In the genomic region with DNA sequence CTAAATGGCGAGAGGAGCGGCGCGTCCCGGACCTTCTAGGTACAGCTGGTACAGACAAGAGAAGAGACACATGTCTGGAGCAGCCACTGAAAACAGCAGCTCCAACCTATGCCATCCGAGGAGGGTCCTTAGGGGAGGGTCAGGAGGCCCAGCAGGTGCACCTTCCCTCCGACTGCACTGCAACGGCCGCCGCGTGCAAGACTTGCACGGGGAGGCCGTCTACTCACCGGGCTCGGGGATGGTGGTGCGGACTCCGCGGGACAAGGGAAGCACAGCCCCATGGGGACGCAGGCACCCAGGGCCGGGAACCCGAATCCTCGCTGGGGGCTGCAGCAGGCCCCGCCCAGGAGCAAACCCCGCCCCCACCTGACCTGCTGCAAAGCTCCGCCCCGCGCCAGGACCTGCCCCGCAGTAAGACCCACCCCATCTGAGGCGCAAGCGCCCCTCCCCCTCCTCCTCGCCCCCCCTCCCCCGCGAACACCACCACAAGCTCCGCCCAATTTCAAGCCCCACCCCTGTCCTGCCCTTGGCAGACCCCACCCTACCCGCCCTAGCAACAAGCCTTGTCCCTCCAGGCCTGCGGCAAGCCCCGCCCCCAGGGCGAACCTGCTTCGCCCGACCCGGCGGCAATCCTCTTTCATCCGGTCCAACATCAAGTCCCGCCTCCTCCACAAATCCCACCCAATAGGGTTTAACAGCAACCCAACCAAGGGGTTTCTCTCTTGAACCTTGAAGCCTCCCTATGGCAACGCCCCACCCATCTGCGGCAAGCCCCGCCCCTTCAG, we compare ENCODE assay signal across 8 mouse cellular contexts. TPM values are rescaled to one million over a fixed set of nuclear protein-coding genes. Genes with fewer than 3 reads are reported as not detected.
A peak's percentile ranks its signal among the peaks of the same experiment; 100 is the strongest.
DNase-seq lines count a peak whose midpoint lies in the region; ATAC-seq lines count a peak whose summit lies in the region.

A gene (minus strand): TSS at position 508 of the 785 bp plus-strand sequence.

- peak; percentile 94 for DNase-seq in adrenal gland, adult 2 months
- peak; percentile 93 for DNase-seq in embryo, embryonic 11 days
- DNase-seq in gastrocnemius, postnatal 14 days = peak; percentile 81
- peak; percentile 62 for DNase-seq in induced T-regulatory cell, adult 2 months (ENCODE audit: low read depth)
- peak; percentile 84 to 99 for DNase-seq in left cerebral cortex, adult 8-10 months (ENCODE audit: low spot score in 2 of 2)
- DNase-seq in right cerebral cortex, adult 18-20 months = peak; percentile 96
- peak; percentile 61 for DNase-seq in urinary bladder, adult 2 months (ENCODE audit: low spot score)

- intact Hi-C loops in gastrocnemius, postnatal 14 days (cut with DNase I; ENCODE audit: low total_unique reads) = no loop called here

- peak; percentile 83 for ATAC-seq in megakaryocyte, adult 5-6 weeks (ENCODE audit: poor library complexity, severe bottlenecking)

RNA-seq across cellular contexts. Expression of the gene that starts here (rescaled TPM):
- 10 to 100 TPM; 23.0 to 26.7 TPM for total RNA-seq in adrenal gland, adult 2 months (2021)
- polyA plus RNA-seq in adrenal gland, adult 2 months (2012; rRNA removed) = 2.9 and 3.1 TPM in 2 replicates
- 1 to 10 TPM; 6.4 to 9.7 TPM for total RNA-seq in gastrocnemius, postnatal 14 days (2021)
- total RNA-seq in left cerebral cortex, adult 8-10 months (2022) = 10 to 100 TPM; 36.3 to 41.3 (median 39.2) TPM
- 27.6 and 27.9 TPM in 2 replicates for total RNA-seq in megakaryocyte, adult 5-6 weeks (2015)
- 20.8 and 21.8 TPM in 2 replicates for total RNA-seq in megakaryocyte, adult 5-6 weeks (2017)
- polyA plus RNA-seq in urinary bladder, adult 2 months (2012; rRNA removed) = 13.1 and 13.5 TPM in 2 replicates

Comparison
In these comparisons a context has a peak if more than half of its experiments do, and no peak if none do; other contexts are left out.
1. Peak in every context shown above with its lines: DNase-seq and ATAC-seq.